Mouse (Mus musculus) gastrocnemius, adult 8-10 months (tissue): ENCODE results near the gene Armcx4. TPM values are rescaled to one million over a fixed set of nuclear protein-coding genes. Genes with fewer than 3 reads are reported as not detected.
"Not testable (repeated sequence)": the region's sequence is repeated elsewhere in the genome, so short reads cannot be mapped to it uniquely, and the experiment has no call there.

Source experiments
- DNase-seq, 2 experiments: peaks; one replicate each; pipeline ENCODE4 v3.0.0; 2022; ENCODE audit warnings: low spot score in 2 of 2
- total RNA-seq, 4 experiments: library from RNA; stranded (reverse); gene quantifications; 2 replicates each; pipeline ENCODE4 v1.2.4; 2022

Gene Armcx4
- total RNA-seq, result 1 to 10 TPM; 5.5 to 9.5 (median 7.6) TPM

DNA sequence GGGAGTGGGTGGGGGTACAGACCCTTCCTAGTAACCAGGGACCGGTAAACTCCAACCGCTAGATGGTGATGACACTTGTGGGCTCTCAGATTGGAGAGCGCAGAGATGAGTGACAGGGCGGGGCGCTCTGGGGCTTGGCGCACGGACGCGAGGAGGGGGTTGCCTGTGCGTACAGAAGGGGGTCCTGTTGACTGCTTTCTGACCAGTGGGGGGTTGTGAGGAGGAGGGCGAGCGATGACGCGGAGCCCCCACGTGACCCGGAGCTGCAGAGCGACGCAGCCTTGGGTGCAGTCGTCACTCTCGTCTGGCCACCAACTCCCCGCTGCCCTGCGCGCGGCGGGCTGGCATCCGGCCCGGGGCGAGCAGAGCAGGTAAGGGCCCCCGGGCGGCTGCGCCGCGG lies at the start of gene Armcx4:
TSS of gene Armcx4 (plus strand) at position 253 of the 400 bp plus-strand sequence.
- DNase-seq, result peak; percentile 2 to 35

DNA sequence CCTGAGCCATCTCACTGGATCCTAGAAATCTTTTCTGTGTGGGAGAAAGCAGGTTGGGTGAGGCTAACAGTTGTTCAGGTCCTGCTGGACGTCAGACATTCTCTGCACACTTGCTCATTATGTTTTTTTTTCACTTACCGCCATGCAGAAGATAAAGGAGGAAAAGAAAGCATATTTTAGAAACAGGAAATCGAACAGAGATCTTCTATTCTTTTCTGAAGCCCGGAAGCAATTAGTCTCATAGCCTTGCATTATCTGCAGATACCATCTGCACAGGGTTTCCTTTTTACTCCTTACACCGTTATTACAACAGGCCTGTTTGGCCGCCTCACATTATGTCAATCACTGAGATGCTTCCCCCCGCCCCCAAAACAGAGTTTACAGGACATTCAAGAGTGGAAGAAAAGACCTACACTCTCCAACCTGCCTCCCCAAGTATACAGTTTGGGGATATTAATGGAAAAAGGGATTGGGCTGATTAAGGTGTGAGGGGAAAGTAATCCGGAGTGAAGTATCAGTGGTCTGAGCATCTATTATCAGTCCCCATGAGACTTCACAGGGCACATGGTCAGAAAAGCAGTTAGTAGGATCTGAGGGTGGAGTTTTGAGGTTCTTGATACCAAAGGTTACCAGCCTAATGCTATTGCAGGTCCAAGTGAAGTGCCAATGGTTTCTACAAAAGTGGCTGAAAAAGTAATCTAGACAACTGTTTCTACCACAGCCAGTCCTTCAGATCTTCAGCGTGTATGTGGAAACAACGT lies 45.1 kb upstream of the Armcx4 start:
- no peak for DNase-seq

- DNase-seq, result no peak
Observed at GRCm38 (mm10) chrX:134646338-134646737, 40.0 kb upstream of the Armcx4 start.

DNA sequence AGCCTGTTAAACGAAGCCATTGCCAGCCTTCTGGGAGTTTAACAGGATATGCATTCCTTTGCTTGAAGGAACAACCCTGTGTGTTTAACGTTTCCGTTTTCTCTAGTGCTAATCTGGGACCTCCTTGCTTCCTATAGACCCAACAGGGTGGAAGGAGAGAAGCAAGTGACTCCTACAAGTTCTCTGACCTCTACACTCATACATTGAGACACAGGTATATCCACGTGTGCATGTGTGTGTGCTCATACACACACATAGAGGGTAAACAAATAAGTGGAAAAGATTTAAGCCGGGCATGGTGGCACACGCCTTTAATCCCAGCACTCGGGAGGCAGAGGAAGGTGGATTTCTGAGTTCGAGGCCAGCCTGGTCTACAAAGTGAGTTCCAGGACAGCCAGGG lies 38.9 kb upstream of the Armcx4 start:
- no peak for DNase-seq

DNA sequence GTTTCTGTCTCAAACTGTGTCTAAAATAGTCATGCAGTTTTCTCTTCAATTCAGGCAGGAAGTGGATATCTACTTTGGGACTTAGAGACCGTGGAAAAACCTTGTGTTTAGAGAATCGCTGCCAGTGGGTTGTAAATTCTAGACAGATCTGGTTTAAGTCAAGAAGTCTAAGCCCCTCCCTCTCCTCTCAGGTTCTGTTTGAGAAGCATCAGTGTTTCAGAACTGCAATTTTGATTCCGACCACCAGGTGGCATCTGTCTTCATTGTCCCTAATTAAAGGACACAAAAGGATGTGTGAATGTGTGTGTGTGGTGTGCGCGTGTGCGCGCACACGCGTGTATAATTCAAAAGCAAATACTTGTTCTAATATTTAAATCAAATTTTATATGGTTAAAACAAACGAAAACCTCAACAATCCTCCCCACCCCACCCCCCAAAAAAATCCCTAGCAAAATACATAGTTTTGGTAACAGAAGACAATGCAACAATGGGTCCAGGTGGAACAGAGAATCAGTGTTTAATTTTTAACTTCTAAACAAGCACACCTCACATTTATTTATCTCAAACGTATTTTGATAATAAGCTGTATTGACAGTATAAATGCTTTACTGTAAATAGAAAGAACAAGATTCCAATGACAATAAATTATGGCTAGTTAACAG lies 38.2 kb upstream of the Armcx4 start:
- peak; percentile 40 to 42 for DNase-seq

DNA sequence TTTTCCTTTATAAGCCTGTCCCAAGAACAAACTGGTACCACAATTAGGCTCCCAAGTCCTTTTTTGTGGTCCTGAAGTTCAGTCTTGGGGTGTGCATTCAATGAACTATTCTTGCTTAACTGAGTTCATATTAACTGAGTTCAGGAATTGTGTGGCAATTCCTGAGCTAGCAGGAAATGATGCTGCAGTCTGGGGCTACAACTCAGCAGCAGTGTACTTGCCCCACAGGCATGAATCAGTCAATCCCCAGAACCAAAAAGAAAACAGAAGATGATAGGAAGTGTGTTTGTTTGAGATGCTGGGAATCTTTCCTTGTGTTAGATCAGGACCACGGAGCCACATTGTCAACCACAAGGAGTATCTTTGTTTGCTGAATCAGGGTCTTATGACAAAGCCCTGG lies 34.3 kb upstream of the Armcx4 start:
- DNase-seq, result no peak

DNA sequence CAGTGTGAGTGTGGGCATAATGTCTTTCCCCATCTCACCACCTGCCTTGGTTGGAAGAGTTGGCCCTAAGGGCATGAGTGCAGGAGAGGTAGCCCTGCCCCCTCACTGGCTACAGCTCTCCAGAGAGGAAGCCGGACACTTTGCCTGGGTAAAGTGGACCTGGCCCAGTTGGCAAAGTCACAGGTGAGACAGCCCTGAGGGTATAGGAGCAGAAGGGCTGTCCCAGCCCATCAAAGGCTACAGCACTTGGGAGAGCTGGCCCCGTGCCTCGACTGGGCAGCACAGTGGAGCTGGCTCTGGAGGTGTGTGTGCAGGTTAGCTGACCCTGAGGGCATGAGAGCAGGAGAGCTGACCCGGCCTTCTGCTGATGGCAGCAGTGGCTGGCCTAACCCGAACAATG lies 24.7 kb upstream of the Armcx4 start:
- no peak for DNase-seq

- no peak for DNase-seq
Observed at GRCm38 (mm10) chrX:134675022-134675421, 11.3 kb upstream of the Armcx4 start.

DNA sequence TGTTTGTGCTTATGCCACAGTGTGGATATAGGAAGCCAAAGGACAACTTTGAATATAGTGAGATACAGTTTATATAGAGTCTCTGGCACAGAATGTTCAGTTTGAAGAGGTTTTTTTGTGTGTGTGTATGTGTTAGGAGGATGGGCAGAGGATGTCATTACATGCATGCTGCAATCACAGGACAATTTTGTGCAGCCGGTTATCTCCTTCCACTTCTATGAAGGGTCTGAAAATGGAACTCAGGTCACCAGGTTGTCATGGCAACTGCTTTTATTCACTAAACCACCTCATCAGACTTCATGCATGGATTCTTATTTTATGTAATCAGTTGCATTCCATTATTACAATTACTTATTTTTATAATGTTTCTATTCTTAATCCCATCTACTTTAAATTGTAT lies 10.4 kb upstream of the Armcx4 start:
- DNase-seq, result no peak

DNA sequence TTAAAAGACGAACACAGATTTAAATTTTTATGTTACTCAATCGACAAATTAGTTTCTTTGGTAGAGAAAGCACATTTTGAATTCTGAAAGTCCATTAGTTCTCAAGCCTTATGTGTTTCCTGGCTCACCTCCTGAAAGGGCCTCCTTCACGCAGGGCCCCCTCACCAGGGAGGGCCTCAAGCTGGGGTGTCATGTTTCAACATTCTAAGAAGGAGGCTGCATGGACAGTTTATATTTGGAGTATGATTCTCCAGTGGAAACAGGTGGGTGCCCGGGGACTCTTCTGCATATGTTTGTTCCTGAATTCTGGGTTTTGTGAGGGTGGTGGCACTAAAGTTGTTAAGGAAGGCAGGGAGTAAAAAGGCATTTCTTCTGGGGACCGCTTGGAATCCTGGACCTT lies 1.4 kb upstream of the Armcx4 start:
- no peak for DNase-seq

DNA sequence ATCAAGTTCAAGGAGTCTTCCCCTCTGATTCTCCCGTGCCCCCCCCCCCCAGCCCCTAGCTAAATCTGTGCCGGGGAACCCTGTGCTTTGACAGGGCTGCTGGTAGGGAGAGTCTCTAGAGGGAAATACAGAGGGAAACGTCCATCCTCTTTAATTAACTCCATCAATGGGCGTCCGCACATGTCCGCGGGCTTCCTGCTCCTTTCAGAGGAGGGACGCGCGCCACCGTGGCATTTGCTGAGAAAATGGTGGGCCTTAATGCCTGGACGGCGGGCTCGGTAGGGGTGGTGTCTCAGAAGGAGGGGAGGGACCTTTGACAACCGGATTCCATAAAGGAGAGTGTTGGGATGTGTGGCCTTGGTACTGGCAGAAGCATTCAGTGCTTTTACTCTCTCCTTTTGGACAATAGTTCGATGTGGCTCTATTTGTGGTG lies 436 bp downstream of the Armcx4 start:
- DNase-seq, result no peak

- DNase-seq, result no peak
Observed at GRCm38 (mm10) chrX:134689676-134690075, 3.4 kb downstream of the Armcx4 start.

- no peak for DNase-seq
Observed at GRCm38 (mm10) chrX:134690871-134691539, 4.7 kb downstream of the Armcx4 start.

DNA sequence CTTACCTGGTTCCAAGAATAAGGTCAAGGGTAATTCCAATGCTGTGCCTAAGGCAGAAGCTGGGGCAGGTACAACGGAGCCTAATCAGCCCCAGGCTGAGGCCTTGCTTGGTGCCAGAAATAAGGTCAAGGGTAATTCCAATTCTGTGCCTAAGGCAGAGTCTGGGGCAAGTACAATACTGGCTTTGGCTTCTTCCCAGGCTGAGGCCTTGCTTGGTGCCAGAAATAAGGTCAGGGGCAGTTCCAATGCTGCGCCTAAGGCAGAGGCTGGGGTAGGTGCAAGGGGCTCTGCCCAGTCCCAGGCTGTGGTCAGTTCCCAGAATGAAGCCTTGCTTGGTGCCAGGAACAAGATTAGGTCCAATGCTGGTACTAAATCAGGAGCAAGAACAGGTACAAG lies 5.2 kb downstream of the Armcx4 start:
- DNase-seq, result no peak

DNA sequence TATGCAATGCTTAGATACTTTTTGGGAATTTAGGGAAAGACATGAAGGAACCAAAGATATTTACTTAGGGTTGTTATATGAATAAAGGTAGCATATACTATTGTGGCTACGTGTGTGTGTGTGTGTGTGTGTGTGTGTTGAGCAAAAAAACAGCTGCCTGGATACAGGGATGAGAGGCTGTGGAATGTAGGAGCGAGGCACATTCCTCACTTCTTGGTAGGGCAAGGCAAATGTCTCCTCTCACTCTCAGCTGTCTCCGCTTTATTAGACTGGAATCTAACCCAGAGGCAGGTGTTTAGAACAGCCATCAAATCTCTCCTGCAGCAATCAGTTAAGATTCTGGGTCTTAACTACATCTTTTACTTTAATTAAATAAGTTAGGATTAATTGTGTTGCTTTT lies 30.5 kb downstream of the Armcx4 start:
- no peak for DNase-seq

GRCm38 (mm10) chrX:134717752-134718308 lies 31.5 kb downstream of the Armcx4 start, which contains the start of gene Armcx1:
Gene Armcx1, plus strand, starts transcription at chrX:134717963.
- DNase-seq, result no peak

DNA sequence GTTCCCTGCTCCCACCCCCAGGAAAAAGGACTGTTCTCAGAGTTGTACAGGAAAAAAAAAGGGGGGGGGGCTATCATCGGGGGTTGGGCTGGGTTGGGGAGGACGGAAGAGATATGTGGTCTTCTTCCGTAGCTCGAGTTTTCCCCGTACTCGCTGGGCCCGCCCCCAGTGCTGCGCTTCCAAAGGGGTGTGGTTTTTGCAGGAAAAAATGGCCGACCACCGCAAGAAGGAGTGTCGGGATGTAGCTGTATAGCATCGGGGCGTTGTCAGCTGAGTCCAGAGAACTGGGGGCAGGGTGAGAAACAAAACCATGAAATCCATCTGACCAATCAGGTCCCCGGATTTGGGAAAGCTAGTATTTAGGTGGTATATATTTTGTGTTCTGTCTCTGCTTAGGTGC lies 32.2 kb downstream of the Armcx4 start:
- no peak for DNase-seq

GRCm38 (mm10) chrX:134723762-134724161 lies 37.4 kb downstream of the Armcx4 start:
- DNase-seq, result not testable (repeated sequence)

DNA sequence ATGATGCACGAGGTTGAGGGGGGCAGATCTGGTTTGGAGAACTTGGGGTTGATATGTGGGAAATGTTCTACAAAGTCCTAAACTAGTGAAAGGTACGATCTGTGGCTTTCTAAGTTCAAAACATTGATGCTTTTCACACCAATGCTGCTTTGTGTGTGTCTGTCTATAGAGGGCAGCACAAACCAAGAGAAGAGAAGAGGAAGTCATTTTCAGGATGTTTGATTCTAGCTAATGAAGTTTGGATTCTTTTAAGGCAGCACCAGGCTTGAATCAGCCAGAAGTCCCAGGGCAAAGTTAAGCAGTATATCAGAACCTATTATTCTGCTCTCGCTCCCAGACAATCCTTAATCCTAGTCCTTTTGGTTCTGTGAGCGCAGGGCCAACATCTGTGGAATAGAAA lies 43.5 kb downstream of the Armcx4 start:
- no peak for DNase-seq

DNA sequence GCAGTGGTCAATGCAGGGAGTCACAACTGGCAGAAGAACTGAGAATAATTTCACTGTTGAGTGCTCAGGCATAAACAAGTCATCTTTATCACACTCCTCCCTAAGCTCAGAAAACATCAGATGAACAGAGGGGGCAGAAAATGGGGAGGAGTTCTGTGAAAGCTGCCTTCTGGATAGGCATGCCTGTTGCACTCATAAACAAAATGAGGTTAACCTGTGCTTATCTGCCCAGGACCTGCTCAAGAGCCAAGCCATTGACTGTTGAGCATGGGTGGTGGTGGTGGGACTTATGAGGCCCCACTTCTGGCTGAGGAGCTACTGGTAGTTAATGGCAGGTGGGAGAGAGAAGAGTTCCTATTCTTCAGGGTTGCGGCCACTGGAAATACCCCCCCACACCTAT lies 51.5 kb downstream of the Armcx4 start:
- no peak for DNase-seq

DNA sequence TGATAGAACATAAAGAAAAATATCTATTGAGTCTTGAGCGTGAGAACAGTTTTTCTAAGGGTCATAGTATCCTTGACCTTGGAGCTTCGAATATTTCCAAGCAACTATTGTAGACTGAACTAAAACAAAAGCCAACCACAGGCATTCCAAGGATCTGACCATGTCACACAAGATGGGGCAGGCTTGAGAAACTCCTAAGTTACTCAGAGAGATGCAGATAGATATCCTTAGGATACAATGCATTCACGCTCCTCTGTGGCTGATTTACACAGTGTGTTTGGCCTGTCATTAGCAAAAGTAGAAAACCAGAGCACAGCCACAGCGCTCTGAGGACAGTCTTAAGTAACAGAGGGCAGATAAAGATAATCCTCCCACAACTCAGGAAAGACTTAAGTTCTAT lies 52.8 kb downstream of the Armcx4 start:
- no peak for DNase-seq

DNA sequence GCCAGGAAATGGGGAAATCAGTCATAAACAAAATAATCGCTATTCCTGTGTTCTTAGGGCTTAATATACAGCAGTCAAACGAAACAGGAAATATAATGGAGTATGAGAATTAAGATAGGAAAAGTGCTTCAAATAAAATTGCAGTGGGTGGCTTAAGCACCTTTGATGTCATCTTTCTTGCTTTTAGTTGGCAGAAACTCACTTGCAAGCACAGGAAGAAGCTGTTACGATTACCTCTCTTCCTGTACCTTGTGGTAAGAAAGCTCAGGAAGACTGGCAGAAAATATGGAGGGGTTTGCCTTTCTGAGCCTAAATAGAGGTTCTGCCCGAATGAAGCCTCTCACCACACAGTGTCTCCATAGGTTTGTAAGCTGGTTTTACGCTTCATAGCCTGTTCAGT lies 55.5 kb downstream of the Armcx4 start:
- DNase-seq, result no peak
